Mouse (Mus musculus) cortical plate, adult 2 months (tissue): ENCODE data around the gene Sipa1. TPM values are rescaled to one million over a fixed set of nuclear protein-coding genes. Genes with fewer than 3 reads are reported as not detected.

Experiments
- H3K27ac ChIP-seq: fragments of 200-500 bp; 2 replicates; pipeline ENCODE4 v1.5.1; 2012; ENCODE audit warnings: low read length, control low read depth, inconsistent platforms; ENCODE audit not compliant: insufficient read depth
- H3K4me1 ChIP-seq: fragments of 200-500 bp; 2 replicates; pipeline ENCODE4 v1.6.1; 2011; ENCODE audit warnings: low read length; ENCODE audit not compliant: control insufficient read depth, insufficient read depth
- H3K4me3 ChIP-seq: fragments of 200-500 bp; 2 replicates; pipeline ENCODE4 v1.5.1; 2011; ENCODE audit warnings: mild to moderate bottlenecking, low read length, control low read depth; ENCODE audit not compliant: insufficient read depth
- CTCF ChIP-seq: fragments of 200-500 bp; IDR thresholded peaks from 2 replicates; pipeline ENCODE4 v1.5.1; 2011; ENCODE audit warnings: mild to moderate bottlenecking, control low read depth, low read length; ENCODE audit not compliant: insufficient read depth; ENCODE audit errors: extremely low read depth
- POLR2A ChIP-seq: fragments of 200-500 bp; IDR thresholded peaks from 2 replicates; pipeline ENCODE4 v1.6.1; 2011; ENCODE audit warnings: mild to moderate bottlenecking, low read length, control low read depth; ENCODE audit not compliant: insufficient read depth; ENCODE audit errors: extremely low read depth
- polyA plus RNA-seq: library from polyadenylated mRNA; depleted of rRNA; stranded (reverse); fragments of >200 nt; gene quantifications from 2 replicates; pipeline ENCODE4 v1.2.3, GENCODE M21; 2012

Sipa1 gene
- polyA plus RNA-seq, 1 experiment, result 16.9 TPM

DNA sequence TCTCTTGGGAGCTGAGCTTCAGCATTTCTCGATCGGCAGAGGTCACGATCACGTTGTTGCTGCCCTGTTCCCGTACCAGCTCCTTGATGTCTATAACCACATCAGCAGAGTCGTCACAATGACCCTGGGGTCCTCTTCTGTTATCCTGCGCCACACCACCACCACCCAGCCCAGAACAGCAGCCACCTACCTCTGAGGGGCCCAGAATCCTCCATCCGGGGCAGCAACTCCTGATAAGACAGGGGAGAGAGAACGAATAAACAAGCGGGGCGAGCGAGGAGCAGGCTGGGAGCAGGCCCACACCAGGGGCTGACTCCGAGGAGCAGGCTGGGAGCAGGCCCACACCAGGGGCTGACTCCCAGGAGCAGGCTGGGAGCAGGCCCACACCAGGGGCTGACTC lies 22.9 kb upstream of the Sipa1 start:
- H3K4me1 ChIP-seq, result peaks cover 5% of the 10 kb centered on the region
- TF ChIP-seq POLR2A (no peak), CTCF (no peak)
- H3K27ac ChIP-seq, result no peak overlapping the region
- no peak overlapping the region for H3K4me3 ChIP-seq

DNA sequence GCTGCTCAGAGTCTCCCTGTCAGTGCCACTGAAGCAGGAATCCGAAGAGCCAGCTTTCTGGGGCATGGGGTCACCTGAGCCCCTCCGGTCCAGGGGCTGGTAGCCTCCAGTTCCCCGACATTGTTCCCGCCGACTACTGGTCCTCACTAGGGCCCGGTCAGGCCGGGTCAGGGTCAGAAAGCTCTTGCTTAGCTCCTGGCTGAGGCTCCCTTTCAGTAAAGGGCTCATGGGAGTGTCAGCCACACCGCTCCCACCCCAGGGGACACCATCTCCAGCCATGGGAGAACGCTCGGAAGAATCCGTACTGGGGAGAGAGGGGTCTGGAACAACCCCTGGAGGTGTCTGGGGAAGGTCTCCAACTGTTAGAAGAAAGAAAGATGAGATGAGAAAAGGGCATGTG lies 22.4 kb upstream of the Sipa1 start:
- TF ChIP-seq CTCF (no peak), POLR2A (no peak)
- no peak overlapping the region for H3K27ac ChIP-seq
- no peak overlapping the region for H3K4me3 ChIP-seq
- peaks cover 2% of the 10 kb centered on the region for H3K4me1 ChIP-seq

DNA sequence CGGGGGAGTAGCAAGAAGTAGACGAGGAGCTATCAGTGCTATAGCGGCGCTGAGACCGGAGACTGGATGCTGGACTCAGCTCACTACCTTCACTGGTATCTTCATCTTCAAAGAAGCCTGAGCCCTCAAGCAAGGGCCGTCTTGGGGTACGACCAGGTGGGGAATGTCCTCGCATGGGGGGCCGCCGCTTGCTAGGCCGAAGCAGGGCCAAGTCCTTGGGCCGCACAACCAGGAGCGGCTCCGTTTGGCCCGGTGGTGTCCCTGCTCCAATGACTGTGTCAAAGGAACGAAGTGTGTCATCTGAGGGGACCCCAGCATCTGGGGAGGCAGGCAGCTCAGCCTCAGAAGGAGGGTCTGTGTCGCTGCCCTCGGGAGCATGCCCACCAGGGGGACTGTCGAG lies 21.9 kb upstream of the Sipa1 start:
- Histone ChIP-seq H3K4me3 (no peak overlapping the region), H3K27ac (no peak overlapping the region), H3K4me1 (peaks cover 2% of the 10 kb centered on the region)
- TF ChIP-seq POLR2A (no peak), CTCF (no peak)

DNA sequence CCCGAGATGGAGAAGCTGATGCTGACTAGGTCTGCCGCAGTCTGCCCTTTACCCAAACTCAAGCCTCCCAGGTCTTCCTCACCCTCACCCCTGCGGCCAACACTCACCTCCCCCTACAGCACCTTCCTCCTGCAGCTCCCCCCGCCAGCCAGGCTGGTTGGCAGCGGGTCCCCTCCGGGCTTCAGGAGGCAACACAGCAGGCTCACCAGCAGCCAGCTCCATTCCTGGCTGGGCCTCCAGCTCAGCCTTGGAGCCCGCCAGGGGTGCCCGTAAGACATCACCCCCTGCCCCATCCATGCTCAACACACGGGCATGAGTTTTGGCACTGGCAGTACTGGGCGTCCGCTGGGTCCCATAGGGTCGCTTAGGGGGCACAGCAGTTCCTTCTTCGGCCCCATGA lies 21.5 kb upstream of the Sipa1 start:
- H3K4me3 ChIP-seq, result no peak overlapping the region
- H3K4me1 ChIP-seq, result peaks cover 2% of the 10 kb centered on the region
- TF ChIP-seq CTCF, result no peak
- TF ChIP-seq POLR2A, result no peak
- H3K27ac ChIP-seq, result no peak overlapping the region

DNA sequence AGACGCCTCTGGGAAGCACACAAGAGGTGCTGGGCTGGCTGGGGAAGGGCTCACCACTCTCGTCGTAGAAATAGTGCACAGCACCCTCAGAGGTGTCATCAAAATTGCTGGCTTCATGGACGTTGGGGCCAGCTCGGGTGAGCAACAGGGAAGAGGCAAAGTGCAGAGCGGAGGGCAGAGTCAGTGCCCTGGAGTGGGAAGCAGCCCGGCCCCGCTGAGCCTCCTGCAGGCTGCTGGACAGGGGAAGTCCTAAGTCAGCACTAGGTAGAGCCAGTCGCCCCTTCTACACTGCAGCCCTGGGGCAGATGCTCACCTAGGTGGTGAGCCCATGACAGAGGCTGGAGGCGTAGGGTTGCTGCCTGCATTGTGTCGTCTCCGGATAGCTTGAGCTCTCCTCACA lies 20.7 kb upstream of the Sipa1 start:
- Histone ChIP-seq H3K4me1 (peaks cover 2% of the 10 kb centered on the region), H3K27ac (no peak overlapping the region), H3K4me3 (no peak overlapping the region)
- TF ChIP-seq CTCF, result no peak
- no peak for TF ChIP-seq POLR2A

DNA sequence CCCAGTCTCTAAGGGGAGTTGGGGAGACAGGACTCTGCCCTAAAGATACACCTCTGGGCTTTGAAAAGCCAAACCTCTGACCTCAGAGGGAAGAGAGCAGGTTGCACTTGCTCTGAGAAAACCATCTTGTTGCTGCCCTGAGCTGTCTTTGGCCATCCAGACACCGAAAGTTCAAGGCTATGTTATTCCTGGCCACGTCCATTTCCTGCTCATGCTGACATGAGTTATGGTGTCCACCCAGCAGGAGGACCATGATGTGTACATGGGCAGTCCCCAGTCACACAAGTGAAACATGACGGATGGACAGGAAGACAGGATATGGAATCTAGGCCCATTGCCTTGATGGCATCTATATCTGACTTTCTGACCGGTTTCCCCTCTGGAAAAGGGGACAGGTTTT lies 16.9 kb upstream of the Sipa1 start:
- H3K4me1 ChIP-seq, result no peaks in the 10 kb centered on the region
- no peak overlapping the region for H3K27ac ChIP-seq
- TF ChIP-seq CTCF (no peak), POLR2A (no peak)
- H3K4me3 ChIP-seq, result no peak overlapping the region

DNA sequence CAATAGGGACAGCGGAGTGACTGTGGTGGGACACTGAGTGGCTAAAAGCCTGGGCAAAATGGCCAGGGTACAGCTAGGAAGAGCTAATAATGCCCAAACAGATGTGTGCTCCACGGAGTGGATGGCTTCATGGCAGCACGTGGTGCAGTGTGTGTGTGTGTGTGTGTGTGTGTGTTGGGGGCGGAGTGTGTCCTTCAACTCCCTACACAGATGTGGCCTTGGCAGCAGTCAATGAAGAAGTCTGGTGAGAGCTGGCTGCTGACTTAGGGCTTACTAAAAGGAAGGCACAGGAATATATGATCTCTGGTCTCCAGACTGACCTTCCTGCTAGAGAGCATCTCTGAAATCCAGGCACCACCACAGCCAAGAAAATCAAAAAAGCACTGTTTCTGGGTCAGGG lies 4.9 kb upstream of the Sipa1 start:
- Histone ChIP-seq H3K27ac (no peak overlapping the region), H3K4me3 (no peak overlapping the region), H3K4me1 (no peaks in the 10 kb centered on the region)
- TF ChIP-seq POLR2A (no peak), CTCF (no peak)

DNA sequence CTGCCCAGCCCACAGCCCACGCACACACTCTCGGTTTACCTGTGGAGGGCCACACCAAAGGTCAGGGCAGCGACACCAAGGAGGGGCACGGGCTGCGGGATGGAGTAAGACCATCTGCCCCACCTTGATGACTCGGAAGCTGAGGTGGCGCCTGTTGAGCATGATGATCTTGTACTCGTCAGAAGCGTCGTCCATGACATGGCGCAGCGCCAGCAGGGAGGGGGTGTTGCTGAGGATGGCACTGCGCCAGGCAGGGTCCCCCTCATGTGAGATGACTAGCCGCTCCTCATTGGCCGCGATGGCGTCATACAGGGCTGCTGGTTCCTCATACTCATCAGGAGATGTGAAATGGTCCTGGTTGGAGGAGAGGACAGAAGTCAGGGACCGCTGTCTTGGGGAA lies 2.9 kb upstream of the Sipa1 start:
- TF ChIP-seq POLR2A (no peak), CTCF (no peak)
- Histone ChIP-seq H3K4me1 (no peaks in the 10 kb centered on the region), H3K4me3 (no peak overlapping the region), H3K27ac (no peak overlapping the region)

DNA sequence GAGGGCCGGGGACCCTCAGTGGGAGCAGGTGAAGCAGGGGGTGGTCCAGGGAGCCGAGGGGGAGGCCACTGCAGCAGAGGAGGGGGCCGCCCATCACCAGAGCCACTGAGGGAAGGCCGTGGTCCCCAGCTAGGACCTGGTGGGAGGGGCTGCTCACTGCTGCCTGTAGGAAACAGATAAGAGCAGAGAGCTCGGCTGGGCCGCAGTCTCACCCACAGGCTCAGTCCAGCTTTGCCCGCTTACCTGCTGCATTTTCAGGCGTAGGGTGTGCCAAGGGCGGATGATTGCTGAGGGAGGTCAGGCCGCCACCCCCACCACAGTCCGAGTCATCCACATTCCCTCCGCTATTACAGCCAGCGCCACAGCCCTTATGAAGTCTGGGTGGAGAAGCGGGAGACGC lies 2.0 kb upstream of the Sipa1 start:
- TF ChIP-seq CTCF (no peak), POLR2A (no peak)
- Histone ChIP-seq H3K4me3 (no peak overlapping the region), H3K4me1 (no peaks in the 10 kb centered on the region), H3K27ac (no peak overlapping the region)

DNA sequence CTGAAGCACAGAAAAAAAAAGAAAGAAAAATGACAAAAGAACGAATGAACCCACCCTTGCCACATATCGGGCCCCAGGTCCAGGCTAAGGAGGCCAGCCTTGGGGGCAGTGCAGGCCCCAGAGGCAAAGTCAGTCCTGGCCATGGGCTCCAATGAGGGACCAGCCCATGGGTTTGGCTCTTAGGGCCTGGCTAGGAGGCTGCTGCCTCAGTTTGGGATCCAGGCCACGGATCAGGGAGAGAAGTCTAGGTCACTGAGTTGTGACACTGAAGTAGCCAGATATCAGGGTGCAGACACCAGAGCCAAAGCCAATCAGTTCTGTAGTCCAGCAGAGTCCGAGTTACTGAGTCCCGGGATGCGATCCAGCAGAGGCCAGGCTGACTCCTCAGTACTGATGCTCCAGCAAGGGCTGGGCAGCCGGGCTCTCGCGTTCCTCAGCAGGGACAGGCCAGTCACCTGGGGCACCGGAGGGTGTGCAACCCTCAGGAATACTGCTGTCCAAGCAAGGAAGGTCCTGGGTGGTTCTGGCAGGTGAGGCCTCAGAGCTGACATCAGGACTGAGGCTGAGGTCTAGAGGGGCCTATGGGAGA lies 1.3 kb upstream of the Sipa1 start:
- Histone ChIP-seq H3K4me3 (no peak overlapping the region), H3K27ac (no peak overlapping the region), H3K4me1 (no peaks in the 10 kb centered on the region)
- no peak for TF ChIP-seq POLR2A
- no peak for TF ChIP-seq CTCF

DNA sequence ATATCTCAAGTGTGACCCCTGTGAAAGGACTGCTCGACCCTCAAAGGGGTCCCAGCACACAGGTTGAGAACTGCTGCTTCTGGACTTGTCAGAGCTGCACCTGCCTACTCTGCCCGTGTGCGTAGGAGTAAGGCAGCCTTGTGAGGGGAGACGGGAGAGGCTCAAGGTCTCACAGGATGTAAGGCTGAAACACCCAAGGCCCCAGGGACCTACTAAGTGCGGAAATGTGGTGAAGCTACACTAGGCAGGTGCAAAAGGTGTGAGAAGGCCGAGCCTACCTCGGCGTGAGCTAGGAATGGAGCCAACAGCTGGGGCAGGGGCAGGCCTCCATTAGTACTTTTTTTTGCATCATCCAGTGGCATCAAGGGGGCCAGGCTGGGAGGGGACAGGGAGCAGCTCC lies 1.2 kb downstream of the Sipa1 start:
- Histone ChIP-seq H3K4me1 (no peaks in the 10 kb centered on the region), H3K27ac (peak overlapping the region; percentile 18; the same call in 1 of the 2 replicates), H3K4me3 (peak overlapping the region; percentile 47; the same call in 1 of the 2 replicates)
- no peak for TF ChIP-seq POLR2A
- no peak for TF ChIP-seq CTCF
